Mouse (Mus musculus) MEL (cell line): ENCODE results near the gene Abhd15. TPM values are rescaled to one million over a fixed set of nuclear protein-coding genes. Genes with fewer than 3 reads are reported as not detected.
A peak's percentile ranks its signal among the peaks of the same experiment; 100 is the strongest.

Experiments
- DNase-seq: peaks from one replicate; pipeline ENCODE4 v3.0.0; 2011; ENCODE audit warnings: low read depth, low spot score
- H3K27ac ChIP-seq: 2 replicates; pipeline ENCODE4 v1.5.1; 2012; ENCODE audit warnings: low read depth, mild to moderate bottlenecking, control low read depth, low read length, moderate library complexity; ENCODE audit not compliant: control insufficient read depth
- H3K27me3 ChIP-seq, 2 experiments: fragments of 150-350 bp in 1 of 2; sonication (generic) in 1 of 2; 2 replicates each; pipeline ENCODE4 v1.6.1; 2012; ENCODE audit warnings: low read length in 2 of 2, mild to moderate bottlenecking in 2 of 2, improper control_type of control experiment in 1 of 2, moderate library complexity in 1 of 2; ENCODE audit not compliant: insufficient read depth in 2 of 2, control insufficient read depth in 1 of 2
- H3K36me3 ChIP-seq, 2 experiments: 2 replicates each; pipeline ENCODE4 v1.6.1; 2012 to 2014; ENCODE audit warnings: low read length in 2 of 2, improper control_type of control experiment in 1 of 2, inconsistent platforms in 1 of 2, mild to moderate bottlenecking in 1 of 2; ENCODE audit not compliant: insufficient read depth in 2 of 2, control insufficient read depth in 1 of 2
- H3K4me1 ChIP-seq, 2 experiments: fragments of 150-350 bp in 1 of 2; sonication (generic) in 1 of 2; 2 replicates each; pipeline ENCODE4 v1.6.1; 2012; ENCODE audit warnings: low read length in 2 of 2, improper control_type of control experiment in 1 of 2, mild to moderate bottlenecking in 1 of 2; ENCODE audit not compliant: insufficient read depth in 2 of 2, control insufficient read depth in 1 of 2
- H3K4me3 ChIP-seq, 2 experiments: fragments of 150-350 bp in 1 of 2; sonication (generic) in 1 of 2; 2 replicates each; pipeline ENCODE4 v1.5.1; 2012; ENCODE audit warnings: low read depth in 2 of 2, low read length in 2 of 2, mild to moderate bottlenecking in 2 of 2, moderate library complexity in 2 of 2, control low read depth in 1 of 2, improper control_type of control experiment in 1 of 2; ENCODE audit not compliant: control insufficient read depth in 1 of 2, insufficient read depth in 1 of 2
- H3K79me2 ChIP-seq: 2 replicates; pipeline ENCODE4 v1.6.1; 2012; ENCODE audit warnings: mild to moderate bottlenecking, low read length, moderate library complexity; ENCODE audit not compliant: control insufficient read depth, poor library complexity, insufficient read depth
- H3K9ac ChIP-seq: 2 replicates; pipeline ENCODE4 v1.6.1; 2012; ENCODE audit warnings: low read depth, mild to moderate bottlenecking, control low read depth, low read length, moderate library complexity; ENCODE audit not compliant: control insufficient read depth, poor library complexity, severe bottlenecking
- H3K9me3 ChIP-seq: fragments of 150-350 bp; sonication (generic); replicated peaks from 2 replicates; pipeline ENCODE4 v1.6.1; 2012; ENCODE audit warnings: mild to moderate bottlenecking, low read length, improper control_type of control experiment, moderate library complexity; ENCODE audit not compliant: insufficient read depth
- CHD1 ChIP-seq: IDR thresholded peaks from 2 replicates; pipeline ENCODE4 v1.6.1; 2012; ENCODE audit warnings: low read depth, mild to moderate bottlenecking, inconsistent platforms, low read length, improper control_type of control experiment
- CHD2 ChIP-seq: IDR thresholded peaks from 2 replicates; pipeline ENCODE4 v1.6.1; 2011; ENCODE audit warnings: low read length, improper control_type of control experiment
- CTCF ChIP-seq, 3 experiments: IDR thresholded peaks in 2 of 3; conservative IDR thresholded peaks in 1 of 3; 2 replicates each; pipeline ENCODE4 v1.5.1; 2011 to 2012; ENCODE audit warnings: low read length in 3 of 3, low read depth in 2 of 3, mild to moderate bottlenecking in 2 of 3, improper control_type of control experiment in 1 of 3, inconsistent platforms in 1 of 3, mixed read lengths in 1 of 3, moderate library complexity in 1 of 3; ENCODE audit not compliant: control insufficient read depth in 1 of 3, insufficient read depth in 1 of 3, poor library complexity in 1 of 3, severe bottlenecking in 1 of 3
- E2F4 ChIP-seq: IDR thresholded peaks from 2 replicates; pipeline ENCODE4 v1.6.1; 2011; ENCODE audit warnings: low read depth, low read length, improper control_type of control experiment, borderline replicate concordance
- ELF1 ChIP-seq: IDR thresholded peaks from 2 replicates; pipeline ENCODE4 v1.6.1; 2014; ENCODE audit warnings: low read depth, mild to moderate bottlenecking, inconsistent platforms, low read length, improper control_type of control experiment, moderate library complexity
- EP300 ChIP-seq, 2 experiments: IDR thresholded peaks; 2 replicates each; pipeline ENCODE4 v1.6.1; 2011; ENCODE audit warnings: improper control_type of control experiment in 2 of 2, low read length in 2 of 2, low read depth in 1 of 2, mild to moderate bottlenecking in 1 of 2
- ETS1 ChIP-seq: IDR thresholded peaks from 2 replicates; pipeline ENCODE4 v1.6.1; 2012; ENCODE audit warnings: low read depth, mild to moderate bottlenecking, inconsistent platforms, low read length, improper control_type of control experiment, moderate library complexity
- HCFC1 ChIP-seq: IDR thresholded peaks from 2 replicates; pipeline ENCODE4 v1.6.1; 2012; ENCODE audit warnings: low read depth, mild to moderate bottlenecking, inconsistent platforms, low read length, improper control_type of control experiment, moderate library complexity
- JUND ChIP-seq: IDR thresholded peaks from 2 replicates; pipeline ENCODE4 v1.6.1; 2011; ENCODE audit warnings: low read depth, mild to moderate bottlenecking, improper control_type of control experiment, low read length
- MAX ChIP-seq: IDR thresholded peaks from 2 replicates; pipeline ENCODE4 v1.6.1; 2011; ENCODE audit warnings: low read length, improper control_type of control experiment
- MEF2A ChIP-seq: IDR thresholded peaks from 2 replicates; pipeline ENCODE4 v1.6.1; 2014; ENCODE audit warnings: low read depth, mild to moderate bottlenecking, inconsistent platforms, low read length, improper control_type of control experiment; ENCODE audit not compliant: poor library complexity, insufficient replicate concordance, severe bottlenecking; ENCODE audit errors: extremely low read depth
- MXI1 ChIP-seq: IDR thresholded peaks from 2 replicates; pipeline ENCODE4 v1.6.1; 2011; ENCODE audit warnings: mild to moderate bottlenecking, low read depth, low read length, improper control_type of control experiment
- MYB ChIP-seq: IDR thresholded peaks from 2 replicates; pipeline ENCODE4 v1.6.1; 2011; ENCODE audit warnings: mild to moderate bottlenecking, low read depth, low read length, improper control_type of control experiment
- MYC ChIP-seq: IDR thresholded peaks from 2 replicates; pipeline ENCODE4 v1.6.1; 2011; ENCODE audit warnings: low read depth, mild to moderate bottlenecking, low read length, improper control_type of control experiment, moderate library complexity
- NELFE ChIP-seq: IDR thresholded peaks from 2 replicates; pipeline ENCODE4 v1.6.1; 2011; ENCODE audit warnings: low read depth, low read length, improper control_type of control experiment
- NRF1 ChIP-seq: IDR thresholded peaks from 2 replicates; pipeline ENCODE4 v1.6.1; 2014; ENCODE audit warnings: low read depth, mild to moderate bottlenecking, inconsistent platforms, low read length, improper control_type of control experiment, moderate library complexity; ENCODE audit not compliant: poor library complexity, insufficient read depth, severe bottlenecking
- POLR2A ChIP-seq, 2 experiments: IDR thresholded peaks; 2 replicates each; pipeline ENCODE4 v1.6.1; 2011 to 2012; ENCODE audit warnings: low read length in 2 of 2, mild to moderate bottlenecking in 2 of 2, control low read depth in 1 of 2, improper control_type of control experiment in 1 of 2, low read depth in 1 of 2, moderate library complexity in 1 of 2; ENCODE audit not compliant: control insufficient read depth in 1 of 2, insufficient read depth in 1 of 2, poor library complexity in 1 of 2
- POLR2AphosphoS2 ChIP-seq: IDR thresholded peaks from 2 replicates; pipeline ENCODE4 v1.6.1; 2011; ENCODE audit warnings: low read length, improper control_type of control experiment
- POLR2AphosphoS5 ChIP-seq: IDR thresholded peaks from 2 replicates; pipeline ENCODE4 v1.6.1; 2012; ENCODE audit warnings: low read depth, borderline replicate concordance, mild to moderate bottlenecking, inconsistent platforms, low read length, moderate library complexity, mixed read lengths
- SIN3A ChIP-seq: IDR thresholded peaks from 2 replicates; pipeline ENCODE4 v1.6.1; 2012; ENCODE audit warnings: low read length, improper control_type of control experiment, inconsistent platforms
- TBP ChIP-seq: IDR thresholded peaks from 2 replicates; pipeline ENCODE4 v1.8.0; 2011; ENCODE audit warnings: low read depth, low read length, improper control_type of control experiment
- TCF12 ChIP-seq: IDR thresholded peaks from 2 replicates; pipeline ENCODE4 v1.6.1; 2014; ENCODE audit warnings: low read depth, mild to moderate bottlenecking, inconsistent platforms, low read length, improper control_type of control experiment, moderate library complexity
- UBTF ChIP-seq: IDR thresholded peaks from 2 replicates; pipeline ENCODE4 v1.6.1; 2012; ENCODE audit warnings: low read depth, mild to moderate bottlenecking, inconsistent platforms, low read length, improper control_type of control experiment, moderate library complexity, borderline replicate concordance; ENCODE audit not compliant: insufficient read depth
- ZKSCAN1 ChIP-seq: IDR thresholded peaks from 2 replicates; pipeline ENCODE4 v1.6.1; 2012; ENCODE audit warnings: low read depth, mild to moderate bottlenecking, inconsistent platforms, low read length, improper control_type of control experiment, moderate library complexity
- ZMIZ1 ChIP-seq: IDR thresholded peaks from 2 replicates; pipeline ENCODE4 v1.6.1; 2012; ENCODE audit warnings: low read depth, mild to moderate bottlenecking, inconsistent platforms, low read length, improper control_type of control experiment, moderate library complexity
- ZNF384 ChIP-seq: IDR thresholded peaks from 2 replicates; pipeline ENCODE4 v1.6.1; 2012; ENCODE audit warnings: low read depth, mild to moderate bottlenecking, inconsistent platforms, low read length, improper control_type of control experiment
- polyA plus RNA-seq, 2 experiments: library from polyadenylated mRNA; stranded (reverse) in 1 of 2; unstranded in 1 of 2; fragments of >175 nt in 1 of 2; fragments of >200 nt in 1 of 2; gene quantifications; 2 replicates each; pipeline versions ENCODE4 v1.2.1 to v1.2.4; 2012; ENCODE audit warnings: low replicate concordance in 2 of 2, low read depth in 1 of 2; ENCODE audit not compliant: insufficient read length in 2 of 2, insufficient read depth in 1 of 2, missing spikeins in 1 of 2
- total RNA-seq: library from RNA; depleted of rRNA; stranded (reverse); fragments of 300-350 nt; gene quantifications from 2 replicates; pipeline ENCODE4 v1.2.3, GENCODE M21; 2012; rRNA removed

Gene Abhd15
- 1.7 and 1.8 TPM in 2 replicates for total RNA-seq
- 1 to 10 TPM in 1 of 2 experiments, not detected in 1; 1.9 TPM for polyA plus RNA-seq

GRCm38 (mm10) chr11:77514832-77515636 is at the start of gene Abhd15:
Gene Abhd15, plus strand, starts transcription at chr11:77515121.
- Histone ChIP-seq H3K27ac (peak within 1 kb of the TSS; percentile 1; the same call in 1 of the 2 replicates), H3K27me3 (no peaks in the 10 kb centered on the region), H3K36me3 (peaks cover 0 to 12% of the 10 kb centered on the region in 2 experiments; a peak in 2 of 4 replicates), H3K9ac (peak within 1 kb of the TSS; percentile 84), H3K4me1 (peaks cover 2 to 22% of the 10 kb centered on the region in 2 experiments; a peak in 3 of 4 replicates), H3K79me2 (peaks cover 2% of the 10 kb centered on the region; the same call in 1 of the 2 replicates), H3K9me3 (no peaks in the 10 kb centered on the region), H3K4me3 (peak within 1 kb of the TSS; percentile 85 to 96)
- TF ChIP-seq CHD1 (0 out of 2 replicates have a peak, but pooled peaks have one; percentile 35), E2F4 (no peak), HCFC1 (no peak), MYB (no peak), MEF2A (no peak), POLR2A (IDR thresholded peaks at IDR 0.05; ENCODE audit: control insufficient read depth in 1 of 2, insufficient read depth in 1 of 2, low read depth in 1 of 2, low read length in 2 of 2, poor library complexity in 1 of 2) (no peak; a peak in 2 of 4 replicates), ETS1 (no peak), MYC (no peak), EP300 (IDR thresholded peaks at IDR 0.05; ENCODE audit: low read depth in 1 of 2, low read length in 2 of 2) (no peak), UBTF (no peak; the same call in 1 of the 2 replicates), JUND (no peak), ZKSCAN1 (no peak), NRF1 (0 out of 2 replicates have a peak, but pooled peaks have one; percentile 13), POLR2AphosphoS5 (no peak), MAX (peak; percentile 69), CHD2 (no peak), ZNF384 (no peak), ELF1 (peak; percentile 2; the same call in 1 of the 2 replicates), TCF12 (no peak), CTCF (IDR thresholded peaks at IDR 0.05 in 2 of 3, conservative IDR thresholded peaks at IDR 0.05 in 1 of 3; ENCODE audit: control insufficient read depth in 1 of 3, insufficient read depth in 1 of 3, low read depth in 2 of 3, low read length in 3 of 3, poor library complexity in 1 of 3, severe bottlenecking in 1 of 3) (peak in 1 of 3 experiments; percentile 22; a peak in 2 of 6 replicates), ZMIZ1 (no peak), POLR2AphosphoS2 (no peak), NELFE (no peak; the same call in 1 of the 2 replicates), MXI1 (peak; percentile 51), SIN3A (peak; percentile 41), TBP (0 out of 2 replicates have a peak, but pooled peaks have one; percentile 1)
- DNase-seq, result peak; percentile 89
